Mouse (Mus musculus) heart, postnatal 0 days (tissue): ENCODE measurements around the gene Tbc1d10c.

ENCODE experiments used
- CTCF ChIP-seq: IDR thresholded peaks from 2 replicates; pipeline ENCODE4 v1.5.1; 2016; ENCODE audit warnings: antibody characterized with exemption, control low read depth, low read depth
- EP300 ChIP-seq: IDR thresholded peaks from 2 replicates; pipeline ENCODE4 v1.6.1; 2016; ENCODE audit warnings: antibody characterized with exemption, low read depth

DNA sequence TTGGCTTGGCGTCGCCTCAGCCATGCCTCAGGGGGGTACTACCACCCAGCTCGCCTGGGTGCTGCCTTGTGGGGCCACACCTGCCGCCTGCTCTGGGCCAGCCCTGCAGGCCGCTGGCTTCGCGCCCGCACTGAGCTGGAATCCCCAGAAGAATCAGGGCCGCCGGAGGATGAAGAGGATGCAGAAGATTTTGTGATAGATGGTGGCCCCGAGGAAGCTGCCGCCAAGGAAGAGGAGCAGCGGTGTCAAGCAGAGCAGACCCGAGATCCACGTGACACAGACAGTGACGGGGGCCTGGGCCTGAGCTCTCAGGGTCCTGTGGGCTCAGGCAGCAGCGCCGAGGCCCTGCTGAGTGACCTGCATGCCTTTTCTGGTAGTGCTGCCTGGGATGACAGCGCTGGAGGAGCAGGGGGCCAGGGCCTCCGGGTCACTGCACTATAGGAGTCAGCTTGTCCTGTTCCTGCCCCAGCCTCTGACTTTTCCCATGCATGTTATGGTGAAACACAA lies 35.0 kb downstream of the Tbc1d10c start:
- TF ChIP-seq CTCF (no peak), EP300 (no peak)
